Mouse (Mus musculus) ovary, adult 18-20 months (tissue): Measurements from ENCODE around the gene Lamb1.

Experiments used
- DNase-seq: peaks from one replicate; pipeline ENCODE4 v3.0.0; 2022; ENCODE audit warnings: low spot score, mixed read lengths

The Lamb1 gene

DNA sequence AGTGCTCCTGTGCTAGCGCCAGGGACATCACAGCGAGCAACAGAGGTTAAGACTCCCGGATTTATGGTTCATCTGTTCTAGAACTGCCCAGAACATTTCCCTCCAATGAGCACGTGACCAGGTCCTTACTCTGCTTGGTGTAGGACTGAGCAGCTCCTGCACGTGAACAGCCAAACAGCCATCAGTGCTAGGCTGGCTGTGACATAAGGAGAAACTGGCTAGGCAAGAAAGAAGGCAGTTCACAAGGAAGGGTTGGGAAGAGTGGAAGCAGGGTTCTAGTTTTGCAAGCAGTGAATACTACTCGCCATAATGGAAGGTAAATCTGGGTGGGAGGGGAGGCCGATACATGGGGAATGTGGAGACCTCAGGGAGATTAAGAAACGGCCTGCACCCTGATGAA is 10.1 kb upstream of the Lamb1 start:
- DNase-seq: no peak

DNA sequence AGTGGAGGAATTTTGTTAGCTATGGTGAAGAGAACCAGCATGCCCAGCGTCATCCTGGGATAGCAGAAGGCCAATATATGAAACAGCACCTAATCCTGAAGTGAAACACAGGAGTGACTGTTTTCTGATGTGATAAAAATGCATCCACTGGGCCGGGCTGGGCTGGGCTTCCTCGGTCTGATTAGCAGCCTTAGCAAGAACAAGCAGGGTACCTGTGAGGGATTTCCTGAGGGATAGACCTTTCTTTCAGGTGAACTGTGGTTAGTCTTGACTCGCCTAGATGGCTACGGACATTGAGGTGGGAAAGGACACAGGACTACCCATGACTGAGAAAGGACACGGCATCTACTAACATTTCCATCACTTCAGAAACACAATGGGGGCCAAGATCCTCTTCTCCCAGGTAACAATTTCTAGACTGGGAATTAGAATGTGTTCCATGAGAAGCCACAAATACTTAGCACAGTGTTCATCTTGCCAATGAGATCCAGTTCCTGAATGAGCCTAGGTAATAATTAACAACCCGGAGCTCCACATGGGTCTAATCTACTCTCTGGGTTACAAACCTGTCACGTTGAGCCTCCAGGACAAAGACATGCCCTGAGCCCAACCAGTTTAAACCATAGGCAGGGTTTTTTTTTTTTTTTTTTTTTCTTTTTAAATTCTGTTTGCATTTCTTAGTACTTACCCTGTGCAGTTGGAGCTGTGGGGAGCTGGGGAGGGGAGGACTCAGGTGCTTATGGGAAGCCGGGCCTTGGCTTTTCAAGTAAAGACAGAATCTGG is 8.7 kb upstream of the Lamb1 start:
- no peak for DNase-seq

DNA sequence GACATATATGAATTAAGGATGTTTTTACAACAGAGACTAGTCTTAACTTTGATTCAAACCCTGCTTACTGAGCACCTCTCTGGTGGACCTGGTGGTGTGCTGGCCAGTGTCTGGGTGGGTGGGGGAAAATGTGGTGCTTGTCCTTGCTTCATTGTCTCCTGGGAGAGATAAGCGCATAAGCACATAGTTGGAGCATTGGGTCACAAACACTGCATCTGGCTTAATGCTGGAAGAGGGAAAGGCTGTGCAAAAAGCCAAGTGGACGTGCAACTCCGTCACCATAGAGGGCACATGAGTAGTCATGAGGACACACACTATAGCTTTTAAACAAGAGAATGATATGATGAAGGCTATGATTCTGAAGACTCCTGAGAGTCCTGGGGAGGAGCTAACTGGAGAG is 3.2 kb upstream of the Lamb1 start:
- no peak for DNase-seq

DNA sequence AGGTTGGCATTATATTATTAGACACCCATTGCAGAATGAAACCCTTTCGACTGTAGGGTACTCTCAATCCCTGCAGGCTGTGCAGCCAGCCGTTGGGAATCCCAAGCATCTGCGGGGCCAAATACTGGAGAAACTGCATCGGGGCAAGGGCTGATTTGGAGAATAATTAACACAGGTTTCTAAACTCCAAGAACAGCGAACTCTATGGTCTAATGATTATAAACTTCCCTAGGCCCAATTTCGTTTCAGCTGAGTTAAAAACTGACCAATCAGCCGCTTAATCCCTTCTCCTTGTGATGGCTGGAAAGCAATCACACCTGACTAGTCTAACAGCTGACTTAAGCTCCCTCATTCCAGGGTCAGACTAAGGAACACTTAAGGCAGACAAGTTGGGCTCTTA is 1.1 kb upstream of the Lamb1 start:
- DNase-seq: no peak

DNA sequence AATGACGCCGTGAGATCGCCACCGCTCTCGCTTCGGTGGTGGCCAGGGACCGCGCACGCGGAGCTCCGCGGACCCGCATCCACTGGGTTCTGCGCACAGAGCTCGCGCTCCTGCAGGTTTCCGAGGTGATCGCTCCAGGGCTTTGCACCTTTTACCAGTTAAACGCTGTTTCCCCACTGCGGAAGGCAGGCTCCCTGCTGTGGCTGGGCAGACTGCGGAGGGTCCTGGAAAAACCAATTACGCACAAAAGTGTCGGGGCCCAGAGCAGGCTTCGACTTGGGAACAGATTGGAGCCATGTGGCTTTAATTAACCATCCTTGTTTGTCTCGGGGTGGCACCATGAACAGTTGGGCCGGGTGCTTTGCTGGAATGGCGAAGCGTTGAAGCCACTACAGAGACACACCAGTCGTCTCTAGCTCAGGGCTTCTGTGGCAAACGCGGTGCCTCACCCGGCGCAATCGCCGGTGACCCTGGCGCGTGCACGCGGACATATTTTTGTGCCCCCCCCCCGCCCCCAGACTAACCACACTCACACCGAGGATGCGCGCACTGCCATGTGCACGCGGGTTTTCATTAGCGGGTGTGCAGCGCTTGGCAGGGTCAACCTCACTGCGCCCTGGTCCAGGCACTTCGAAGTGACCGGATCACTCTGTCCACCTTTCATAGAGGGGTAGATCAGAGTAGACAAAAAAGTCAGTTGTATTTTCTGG is 843 bp downstream of the Lamb1 start:
- DNase-seq: no peak

DNA sequence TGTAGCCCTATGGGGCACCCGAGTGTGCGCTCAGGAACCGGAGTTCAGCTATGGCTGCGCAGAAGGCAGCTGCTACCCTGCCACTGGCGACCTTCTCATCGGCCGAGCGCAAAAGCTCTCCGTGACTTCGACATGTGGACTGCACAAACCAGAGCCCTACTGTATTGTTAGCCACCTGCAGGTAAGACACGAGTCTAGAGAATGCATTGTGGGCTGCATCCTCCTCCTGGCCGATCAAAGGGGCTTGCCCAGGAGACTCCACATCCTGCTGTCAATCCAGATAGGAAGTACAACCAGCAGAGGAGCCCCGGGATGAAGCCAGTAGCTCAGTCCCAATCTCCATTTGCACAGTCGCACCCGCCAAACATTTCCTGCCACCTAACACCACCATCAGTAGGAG is 1.7 kb downstream of the Lamb1 start:
- DNase-seq: no peak

DNA sequence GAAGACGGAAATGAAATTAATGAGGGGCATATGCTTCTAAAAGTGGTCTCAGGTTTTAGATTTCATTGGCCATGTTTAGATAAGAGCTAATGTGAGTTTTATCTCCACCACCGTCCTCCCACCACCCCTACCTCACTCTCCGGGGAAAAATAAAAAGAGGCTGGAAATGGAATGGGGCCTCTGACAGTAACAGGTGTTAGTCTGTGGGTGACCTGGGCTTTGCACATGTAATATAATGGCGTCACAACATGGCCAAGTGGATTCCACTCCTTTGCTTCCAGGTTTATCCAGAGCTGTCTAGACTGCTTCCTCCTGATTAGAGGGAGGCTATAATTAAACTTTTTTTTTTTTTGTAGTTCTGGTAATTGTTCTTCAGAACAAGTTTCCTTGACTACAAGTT is 2.3 kb downstream of the Lamb1 start:
- DNase-seq: no peak

DNA sequence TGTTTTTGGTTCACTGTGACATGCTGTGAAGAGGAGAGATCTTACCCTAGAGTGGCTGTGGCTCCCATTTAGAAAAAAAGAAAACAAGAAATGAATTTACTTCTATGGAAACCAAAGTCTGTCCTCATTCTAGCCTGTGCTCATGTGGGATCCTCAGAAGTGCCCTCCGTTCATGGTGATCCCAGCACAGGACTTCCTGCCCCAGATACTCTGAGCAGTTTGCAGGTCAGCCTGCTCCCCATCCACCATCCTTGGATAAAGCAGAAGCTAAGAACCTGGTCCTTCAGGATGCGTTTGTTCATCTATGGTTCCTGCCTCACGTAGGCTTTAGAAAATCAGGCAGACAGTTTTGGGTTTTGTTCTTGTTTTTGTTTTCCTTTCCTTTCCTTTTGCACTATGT is 3.3 kb downstream of the Lamb1 start:
- no peak for DNase-seq

DNA sequence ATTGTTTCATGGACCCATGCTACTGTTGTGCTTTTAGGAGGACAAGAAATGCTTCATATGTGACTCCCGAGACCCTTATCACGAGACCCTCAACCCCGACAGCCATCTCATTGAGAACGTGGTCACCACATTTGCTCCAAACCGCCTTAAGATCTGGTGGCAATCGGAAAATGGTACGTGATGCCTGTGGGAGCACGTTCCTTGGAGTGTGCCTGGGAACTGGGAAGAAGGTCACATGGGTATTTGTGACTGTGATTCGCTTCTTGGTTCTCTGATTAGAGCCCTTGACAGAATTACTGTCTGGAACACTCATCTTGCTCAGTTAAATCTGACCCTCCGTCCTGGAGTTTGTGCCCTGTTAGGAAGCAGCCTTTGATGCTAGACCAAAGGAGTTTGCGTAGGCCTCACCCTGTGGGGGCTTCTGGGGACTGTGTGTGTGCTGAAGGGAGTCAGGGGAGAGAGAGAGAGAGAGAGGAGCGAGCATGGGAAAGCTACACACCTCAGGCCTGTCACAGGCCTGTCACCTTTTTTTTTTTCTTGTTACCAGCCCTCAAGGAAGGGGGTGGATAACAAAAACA is 4.1 kb downstream of the Lamb1 start:
- DNase-seq: no peak

DNA sequence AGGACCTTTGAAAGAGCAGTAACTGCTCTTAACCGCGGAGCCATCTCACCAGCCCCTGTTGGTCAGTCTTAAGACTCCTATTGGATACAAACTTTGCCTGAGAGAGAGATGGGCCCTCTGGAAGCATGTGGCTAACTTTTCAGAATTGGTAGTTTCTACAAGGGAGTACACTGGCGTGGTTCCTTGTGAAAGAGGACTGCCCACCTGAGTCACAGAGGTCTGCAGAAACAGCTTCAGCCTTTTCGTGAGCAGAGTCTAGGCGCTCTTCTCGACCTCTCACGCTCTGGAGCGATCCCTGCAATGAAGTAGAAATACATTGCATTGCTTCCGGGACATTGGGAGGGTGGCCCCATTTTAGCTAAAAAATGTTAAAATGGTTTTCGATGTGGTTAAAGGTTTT is 5.3 kb downstream of the Lamb1 start:
- DNase-seq: no peak

DNA sequence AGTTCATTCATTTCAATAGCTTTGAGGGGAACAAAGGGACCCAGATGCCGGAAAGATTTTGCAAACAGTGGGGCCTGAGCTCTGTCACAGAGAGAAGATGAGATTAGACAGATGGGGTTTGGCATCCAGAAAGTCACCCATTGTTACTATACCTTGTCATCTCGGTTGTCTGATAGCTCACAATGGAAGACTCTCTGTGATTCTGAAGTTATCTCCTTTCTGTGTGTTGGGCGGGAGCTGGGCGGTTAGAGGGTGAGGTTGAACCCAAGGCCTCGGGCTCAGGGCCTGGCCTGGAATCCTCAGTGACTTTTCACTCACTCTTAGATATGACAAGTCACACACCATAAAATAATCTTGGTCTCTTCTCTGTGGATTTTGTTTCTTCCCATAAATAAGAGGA is 5.7 kb downstream of the Lamb1 start:
- no peak for DNase-seq

DNA sequence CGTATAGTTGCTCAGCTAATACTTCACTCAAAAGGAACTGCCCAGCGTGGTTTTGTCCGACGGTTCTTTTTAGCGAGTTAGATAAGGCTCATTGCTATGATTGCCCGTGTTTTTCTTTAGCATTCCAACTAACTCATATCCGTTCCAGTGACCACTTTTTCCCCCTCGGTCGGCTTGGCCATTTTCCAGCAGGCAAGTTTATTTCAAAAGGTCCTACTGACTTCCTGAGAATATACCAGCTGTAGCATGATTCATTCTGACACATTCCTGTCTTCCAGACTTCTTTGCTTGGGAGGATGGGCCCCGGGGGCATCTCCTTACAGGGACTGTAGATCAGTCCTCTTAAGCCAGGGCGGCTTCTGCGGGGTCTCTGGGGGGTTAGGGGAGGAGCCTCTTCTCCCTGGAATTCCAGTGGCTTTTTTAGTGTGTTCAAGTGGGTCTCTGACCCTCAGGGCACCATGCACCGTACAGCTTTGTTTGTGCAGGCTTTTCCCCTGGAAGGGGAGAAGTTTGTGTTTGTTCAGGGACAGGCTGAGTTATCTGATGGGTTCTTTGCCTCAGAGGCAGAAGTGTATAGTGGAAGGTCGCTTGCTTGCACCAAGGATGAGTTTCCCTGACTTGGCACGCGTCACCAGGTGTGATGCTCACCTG is 6.5 kb downstream of the Lamb1 start:
- peak; percentile 45 for DNase-seq

DNA sequence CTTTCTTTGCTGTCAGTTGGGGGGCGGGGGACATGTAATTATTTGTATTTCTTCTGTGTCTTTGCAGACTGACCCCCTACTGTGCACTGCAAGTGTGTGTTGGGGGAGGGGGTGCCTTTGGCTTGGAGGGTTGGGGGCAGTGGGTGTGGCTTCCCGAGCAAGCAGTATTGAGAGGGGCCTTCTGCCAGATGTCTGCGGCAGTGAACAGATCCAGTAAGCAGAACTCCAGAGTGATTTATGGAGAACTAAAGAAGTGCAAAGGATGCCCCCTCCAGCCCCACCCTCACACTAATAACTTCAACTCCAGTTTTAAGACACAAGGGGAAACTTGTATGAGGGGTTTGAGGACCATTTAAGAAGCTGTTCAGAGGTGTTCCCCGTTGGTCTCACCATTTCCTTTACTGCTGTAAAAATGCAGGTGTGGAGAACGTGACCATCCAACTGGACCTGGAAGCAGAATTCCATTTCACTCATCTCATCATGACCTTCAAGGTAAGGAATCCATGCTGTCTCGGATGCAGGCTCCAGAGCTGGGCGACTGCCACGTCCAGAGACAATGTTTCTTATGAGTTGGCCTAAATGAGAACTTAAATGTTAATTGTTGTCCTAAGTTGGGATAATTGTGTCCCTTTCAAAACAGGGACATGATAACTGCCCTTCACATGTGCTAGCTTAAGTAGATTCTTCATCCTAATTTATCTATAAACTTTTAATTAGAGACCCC is 7.1 kb downstream of the Lamb1 start:
- no peak for DNase-seq

DNA sequence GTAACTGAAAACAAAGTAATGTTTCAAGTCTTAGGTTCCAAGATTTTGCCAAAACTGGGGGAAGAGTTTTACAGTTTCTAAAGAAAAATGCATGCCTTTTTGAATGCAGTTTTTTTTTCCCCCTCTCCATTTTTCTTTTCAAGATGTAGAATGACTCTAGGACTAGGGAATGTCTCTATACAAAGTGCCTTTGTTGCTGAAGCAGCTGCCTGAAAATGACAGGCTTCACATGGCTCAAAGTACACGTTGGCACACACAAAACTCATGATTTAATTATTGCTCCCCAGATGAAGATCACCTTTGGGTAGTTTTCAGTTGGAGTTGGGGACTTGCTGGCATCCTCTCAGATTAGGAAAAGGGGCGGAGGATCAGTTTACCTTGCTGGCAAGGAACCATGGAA is 7.8 kb downstream of the Lamb1 start:
- no peak for DNase-seq

DNA sequence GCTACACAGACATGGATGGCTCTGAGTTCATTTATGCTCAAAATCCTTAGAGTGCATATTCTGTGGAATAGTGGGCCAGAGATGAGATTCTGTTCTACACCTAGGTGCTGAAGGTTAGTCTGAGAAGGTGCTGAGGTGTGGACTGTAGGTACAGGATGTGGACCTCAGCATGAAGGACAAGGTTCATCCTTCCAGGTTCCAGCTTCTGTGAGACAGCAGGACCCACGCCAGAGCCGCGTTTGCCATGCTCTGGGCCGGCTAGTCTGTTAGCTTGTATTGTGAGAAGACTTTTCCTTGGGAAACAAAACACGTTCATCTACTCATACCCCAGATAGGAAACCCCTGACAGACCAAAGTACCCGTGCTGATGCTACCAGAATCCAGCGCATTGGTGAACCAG is 8.6 kb downstream of the Lamb1 start:
- DNase-seq: no peak

DNA sequence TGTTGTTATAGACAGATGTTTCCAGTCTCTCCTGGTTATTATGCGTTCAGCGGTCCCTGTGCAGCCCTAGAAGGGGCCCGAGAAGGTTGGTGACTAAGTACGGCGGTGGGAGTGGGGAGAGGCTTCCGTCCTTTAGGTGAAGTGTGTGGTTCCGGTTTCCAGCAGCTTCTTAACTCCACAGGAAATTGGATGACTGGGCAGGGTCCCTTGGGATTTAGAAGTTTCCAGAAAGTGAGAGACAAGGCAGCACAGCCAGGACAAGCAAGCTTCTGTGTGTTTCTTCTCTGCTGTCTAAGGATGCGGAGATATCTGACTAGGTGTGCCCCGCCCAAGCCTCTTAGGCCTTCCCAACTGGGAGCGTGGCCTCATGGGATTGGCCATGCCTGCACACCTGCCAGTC is 10.4 kb downstream of the Lamb1 start:
- DNase-seq: no peak

DNA sequence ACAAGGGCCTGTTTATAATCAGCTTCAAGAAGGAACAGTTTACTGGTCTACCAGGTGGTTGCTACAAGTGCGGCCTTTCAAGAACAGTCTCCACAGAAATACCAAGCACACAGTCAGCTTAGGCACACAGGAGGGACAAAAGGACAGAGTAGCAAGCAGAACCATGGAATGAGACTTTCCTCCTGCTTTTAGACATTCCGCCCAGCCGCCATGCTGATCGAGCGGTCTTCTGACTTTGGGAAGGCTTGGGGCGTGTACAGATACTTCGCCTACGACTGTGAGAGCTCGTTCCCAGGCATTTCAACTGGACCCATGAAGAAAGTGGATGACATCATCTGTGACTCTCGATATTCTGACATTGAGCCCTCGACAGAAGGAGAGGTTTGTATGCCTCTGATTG is 13.2 kb downstream of the Lamb1 start:
- DNase-seq: no peak

DNA sequence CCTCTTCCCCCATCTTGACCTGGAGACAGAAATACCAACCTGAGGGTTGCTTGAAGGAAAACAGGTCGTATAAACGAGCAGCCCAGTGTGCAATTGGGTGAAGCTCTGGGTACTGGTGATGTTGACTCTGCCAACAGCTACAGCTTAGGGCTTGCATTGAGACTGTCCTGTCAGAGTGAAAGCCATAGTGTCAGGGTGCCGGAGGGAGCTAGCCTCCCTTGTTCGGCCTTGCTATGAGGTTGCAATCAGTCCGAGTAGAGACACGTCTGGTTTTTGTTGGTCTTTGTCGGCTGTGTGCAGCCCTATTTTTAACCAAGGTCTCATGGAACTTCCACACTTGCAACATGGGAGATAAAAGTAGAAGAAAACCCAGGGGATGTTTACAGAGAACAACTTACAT is 15.3 kb downstream of the Lamb1 start:
- DNase-seq: no peak

DNA sequence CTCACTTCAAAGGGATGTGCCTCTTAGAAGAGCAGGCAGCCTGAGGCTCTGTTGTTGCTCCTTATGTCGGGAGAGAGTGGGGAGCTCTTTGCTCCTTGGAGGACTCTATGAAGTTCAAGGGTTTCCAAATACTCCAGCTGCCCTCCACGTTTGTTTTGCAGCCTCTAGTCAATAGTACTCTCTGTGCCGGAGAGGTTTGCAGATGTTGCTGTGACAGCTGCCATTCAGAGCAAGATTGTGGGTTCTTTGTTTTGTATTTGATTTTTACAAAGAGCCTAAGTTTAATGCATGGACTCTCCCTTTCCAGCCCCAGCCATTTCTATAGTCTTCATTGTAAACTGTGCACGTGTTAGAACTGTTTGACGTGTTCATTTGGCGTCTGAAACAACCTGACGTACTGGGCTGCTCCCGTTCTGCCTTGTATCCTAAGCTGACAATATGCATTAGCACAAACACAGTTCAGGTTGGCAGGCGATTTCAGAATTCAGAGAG is 16.1 kb downstream of the Lamb1 start:
- DNase-seq: no peak

DNA sequence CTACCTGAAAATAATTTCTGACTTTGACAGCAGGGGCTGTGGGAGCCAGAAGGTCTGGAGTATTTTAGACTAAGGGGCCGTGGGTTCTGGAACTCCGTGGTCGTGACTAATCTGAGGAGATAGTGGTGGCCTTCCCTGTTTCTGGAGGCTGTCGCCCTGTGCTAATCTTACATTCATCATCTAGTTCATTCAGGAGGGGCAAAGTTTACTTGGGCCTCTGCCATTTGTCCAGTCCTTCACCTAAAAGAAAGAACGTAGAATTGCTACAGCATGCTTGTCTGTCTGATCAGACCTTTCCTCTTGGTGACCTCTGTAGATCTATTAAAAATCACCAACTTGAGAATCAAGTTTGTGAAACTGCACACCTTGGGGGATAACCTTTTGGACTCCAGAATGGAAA is 17.2 kb downstream of the Lamb1 start:
- no peak for DNase-seq

DNA sequence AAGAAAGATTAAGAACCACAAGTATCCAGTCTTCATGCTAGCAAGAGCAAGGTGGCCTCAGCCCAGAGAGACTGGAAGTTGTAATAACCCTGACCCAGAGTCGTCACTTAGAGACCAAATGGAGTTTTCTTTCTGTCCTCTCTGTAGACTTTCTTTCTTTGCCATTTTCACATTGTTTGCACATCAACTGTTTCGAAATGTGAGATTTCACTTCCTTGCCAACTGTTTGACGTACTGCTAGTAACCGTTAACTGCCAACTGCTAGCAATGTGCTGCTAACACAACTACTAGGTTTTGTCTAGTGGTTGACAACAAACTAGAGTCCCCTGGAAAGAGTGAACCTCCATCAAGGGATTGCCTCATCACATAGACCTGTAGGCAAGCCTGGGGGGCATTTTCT is 18.1 kb downstream of the Lamb1 start:
- DNase-seq: no peak

DNA sequence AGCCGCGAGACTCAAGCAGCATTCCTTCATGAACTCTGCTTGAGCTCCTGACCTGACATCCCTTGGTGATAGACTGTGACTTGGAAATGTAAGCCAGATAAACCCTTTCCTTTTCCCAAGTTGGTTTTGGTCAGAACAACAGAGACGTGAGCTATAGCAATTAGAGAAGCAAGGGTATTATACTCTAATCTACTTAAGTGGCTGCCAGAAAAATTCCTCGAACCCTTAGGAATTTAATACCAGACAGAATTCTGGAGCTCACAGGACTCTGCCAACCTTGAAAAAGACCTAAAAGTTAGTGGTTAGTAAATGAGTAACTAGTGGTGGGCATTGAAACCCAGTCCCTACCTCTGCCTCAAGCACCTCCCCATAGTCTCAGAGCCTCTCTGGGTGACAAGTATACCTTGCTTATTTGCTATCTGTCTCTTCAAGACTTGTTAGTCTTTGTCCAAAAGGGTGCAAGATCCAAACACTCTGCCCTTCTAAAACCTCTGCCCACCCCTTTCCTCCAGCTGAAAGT is 18.6 kb downstream of the Lamb1 start:
- no peak for DNase-seq
